Mouse (Mus musculus) cerebellum, adult 2 months (tissue): Measurements from ENCODE around the gene Prr12. TPM values are rescaled to one million over a fixed set of nuclear protein-coding genes. Genes with fewer than 3 reads are reported as not detected.

ENCODE experiments used
- DNase-seq, 2 experiments: peaks; one replicate each; pipeline ENCODE4 v3.0.0; 2021
- H3K27ac ChIP-seq: fragments of 200-500 bp; 2 replicates; pipeline ENCODE4 v1.5.1; 2012; ENCODE audit warnings: low read length, control low read depth, inconsistent platforms; ENCODE audit not compliant: insufficient read depth
- H3K27me3 ChIP-seq: fragments of 200-500 bp; 2 replicates; pipeline ENCODE4 v1.6.1; 2012; ENCODE audit warnings: inconsistent platforms, mild to moderate bottlenecking, low read length, moderate library complexity; ENCODE audit not compliant: control insufficient read depth, insufficient read depth
- H3K4me1 ChIP-seq: fragments of 200-500 bp; 2 replicates; pipeline ENCODE4 v1.6.1; 2011; ENCODE audit warnings: low read length; ENCODE audit not compliant: control insufficient read depth, insufficient read depth
- H3K4me3 ChIP-seq: fragments of 200-500 bp; replicated peaks from 2 replicates; pipeline ENCODE3; 2011; ENCODE audit warnings: mild to moderate bottlenecking, low read depth, low read length, control low read depth; ENCODE audit not compliant: insufficient read depth
- CTCF ChIP-seq: fragments of 200-500 bp; IDR thresholded peaks from 2 replicates; pipeline ENCODE4 v1.5.1; 2011; ENCODE audit warnings: low read depth, mild to moderate bottlenecking, control low read depth, low read length, moderate library complexity, borderline replicate concordance; ENCODE audit not compliant: insufficient read depth
- POLR2A ChIP-seq: fragments of 200-500 bp; IDR thresholded peaks from 2 replicates; pipeline ENCODE4 v1.6.1; 2011; ENCODE audit warnings: low read length, control low read depth, borderline replicate concordance; ENCODE audit not compliant: insufficient read depth
- WGBS: fragments of 180-500 bp; shearing (Covaris S2); methylation state at CpG from one replicate; pipeline ENCODE4 v1.1.7; 2018; 5-methylcytosine and 5-hydroxymethylcytosine counted together
- polyA plus RNA-seq: library from polyadenylated mRNA; depleted of rRNA; stranded (reverse); fragments of >200 nt; gene quantifications from 2 replicates; pipeline ENCODE4 v1.2.3, GENCODE M21; 2012

Prr12 gene
- polyA plus RNA-seq, 1 experiment: 23.3 TPM

DNA sequence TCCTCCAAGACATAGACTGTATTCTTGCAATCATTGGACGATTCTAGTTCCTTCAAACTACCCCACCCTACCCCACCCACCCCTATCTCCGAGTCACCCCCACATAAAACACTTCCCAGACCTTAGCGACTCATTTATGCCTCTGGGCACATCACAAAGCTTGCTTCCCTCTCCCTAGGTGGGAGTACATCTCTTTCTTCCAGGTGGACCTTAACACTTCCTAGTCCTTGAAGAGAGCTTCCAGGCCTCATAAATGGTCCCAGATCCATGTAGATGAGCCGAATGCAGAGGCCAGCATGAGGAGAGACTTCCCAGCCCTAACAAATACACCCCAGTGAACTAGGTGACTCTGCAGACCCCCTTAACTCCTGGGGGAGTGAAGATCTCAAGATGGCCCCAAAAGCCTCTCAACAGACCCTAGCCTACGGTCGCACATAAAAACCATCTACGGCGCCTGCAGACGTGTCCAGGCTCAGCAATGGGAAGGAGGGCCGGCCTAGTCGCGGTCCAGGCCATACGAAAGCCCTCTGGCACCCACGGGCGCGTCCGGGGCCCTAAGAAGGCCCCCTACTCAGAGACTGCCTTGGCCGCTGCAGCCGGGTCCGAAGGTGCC, 37.2 kb downstream of the Prr12 start:
- H3K4me1 ChIP-seq: peaks cover 7% of the 10 kb centered on the region; the same call in 1 of the 2 replicates
- no peaks in the 10 kb centered on the region for H3K27me3 ChIP-seq
- no peak for DNase-seq
- H3K4me3 ChIP-seq: peak overlapping the region; percentile 97
- TF ChIP-seq POLR2A (no peak), CTCF (no peak)
- peak overlapping the region; percentile 72; the same call in 1 of the 2 replicates for H3K27ac ChIP-seq
- WGBS: under 1% methylated on average over 20 of the region's 20 CpGs

DNA sequence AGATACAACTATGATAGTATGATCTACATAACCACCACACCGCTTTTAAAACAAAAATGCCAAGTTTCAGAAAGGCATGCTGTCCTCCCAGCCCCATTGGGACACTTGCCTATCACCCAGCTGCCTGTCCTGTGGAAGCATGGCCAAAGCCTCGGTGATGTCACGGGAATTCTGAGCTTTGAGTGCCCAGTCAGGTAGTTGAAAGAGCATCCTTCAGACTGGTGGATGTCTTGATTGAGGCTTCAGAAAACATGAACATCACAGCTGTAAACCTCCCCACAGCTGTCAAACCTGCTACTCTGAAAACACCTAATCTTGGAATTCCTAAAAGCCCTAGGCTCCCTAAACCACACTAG, 38.6 kb downstream of the Prr12 start:
- Histone ChIP-seq H3K4me3 (no peak overlapping the region), H3K4me1 (peaks cover 7% of the 10 kb centered on the region; the same call in 1 of the 2 replicates), H3K27ac (no peak overlapping the region), H3K27me3 (no peaks in the 10 kb centered on the region)
- 78% methylated on average over 3 of the region's 3 CpGs for WGBS
- DNase-seq: no peak
- TF ChIP-seq CTCF: no peak
- TF ChIP-seq POLR2A: no peak

- no peak overlapping the region for H3K27ac ChIP-seq
- peaks cover 7% of the 10 kb centered on the region; the same call in 1 of the 2 replicates for H3K4me1 ChIP-seq
- WGBS: 90% methylated on average over 16 of the region's 16 CpGs
- TF ChIP-seq POLR2A (no peak), CTCF (no peak)
- H3K4me3 ChIP-seq: no peak overlapping the region
- DNase-seq: no peak
- H3K27me3 ChIP-seq: no peaks in the 10 kb centered on the region
Measured at GRCm38 (mm10) chr7:45013366-45014095, 39.1 kb downstream of the Prr12 start.

DNA sequence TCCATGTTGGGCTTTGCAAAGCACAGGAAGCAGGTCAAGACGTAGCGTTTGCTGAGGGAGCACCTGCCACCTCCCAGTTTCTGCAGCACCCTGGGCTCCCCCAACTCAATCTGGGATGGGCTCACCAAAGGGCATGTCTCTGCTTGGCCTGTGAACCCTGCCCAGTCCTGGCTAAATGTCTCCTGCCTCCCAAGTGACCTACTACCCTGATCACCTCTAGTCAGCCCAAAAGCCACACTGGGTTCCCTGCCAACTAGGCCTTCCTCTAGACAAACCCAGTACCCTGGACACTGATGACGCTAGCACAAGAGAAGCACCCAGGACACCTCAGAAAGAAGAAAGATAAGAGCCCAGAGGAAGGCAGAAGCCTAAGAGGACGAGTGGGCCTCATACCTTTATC, 39.9 kb downstream of the Prr12 start:
- Histone ChIP-seq H3K4me1 (peaks cover 7% of the 10 kb centered on the region; the same call in 1 of the 2 replicates), H3K4me3 (no peak overlapping the region), H3K27ac (no peak overlapping the region), H3K27me3 (no peaks in the 10 kb centered on the region)
- no peak for DNase-seq
- WGBS: 78% methylated on average over 4 of the region's 4 CpGs
- TF ChIP-seq POLR2A (no peak), CTCF (no peak)

DNA sequence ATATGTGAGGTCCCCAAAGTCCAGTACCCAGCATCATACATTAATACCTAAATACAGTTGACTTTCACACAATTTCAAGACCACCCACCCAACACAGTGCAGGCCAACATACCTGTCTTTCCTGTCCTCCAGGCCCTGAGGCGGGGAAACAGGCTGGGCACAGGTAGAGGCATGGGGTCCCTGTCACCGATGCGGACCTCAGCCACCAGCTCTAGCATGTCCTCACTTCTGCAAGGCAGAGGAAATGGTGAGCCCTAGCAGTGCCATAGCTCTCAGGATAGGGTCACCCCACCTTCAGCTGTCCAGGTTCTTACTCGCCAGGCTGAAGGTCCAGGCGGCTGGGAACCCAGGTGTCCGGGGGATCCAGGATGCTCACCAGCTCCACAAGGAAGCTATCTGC, 40.7 kb downstream of the Prr12 start:
- WGBS: 94% methylated on average over 6 of the region's 6 CpGs
- no peak overlapping the region for H3K4me3 ChIP-seq
- no peaks in the 10 kb centered on the region for H3K27me3 ChIP-seq
- H3K27ac ChIP-seq: no peak overlapping the region
- peaks cover 7% of the 10 kb centered on the region; the same call in 1 of the 2 replicates for H3K4me1 ChIP-seq
- no peak for TF ChIP-seq POLR2A
- DNase-seq: no peak

DNA sequence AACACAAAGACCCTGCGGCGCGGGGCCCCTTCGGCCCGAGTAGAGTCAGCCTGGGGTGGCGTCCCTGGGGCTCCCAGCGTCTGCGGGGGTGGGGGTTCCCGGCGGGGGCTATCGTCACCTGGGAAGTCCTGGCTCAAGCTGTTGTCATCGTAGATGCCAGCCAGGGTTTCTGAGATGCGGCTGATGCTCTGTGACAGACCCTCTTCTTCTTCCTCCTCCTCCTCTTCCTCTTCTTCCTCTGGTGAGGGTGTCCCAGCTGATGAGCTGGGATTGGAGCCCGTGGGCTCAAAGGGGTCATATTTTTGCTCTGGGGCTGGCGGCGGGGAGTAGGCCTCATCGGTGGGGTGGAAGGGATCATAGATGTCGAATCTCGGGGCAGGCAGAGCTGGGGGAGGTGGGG, 44.3 kb downstream of the Prr12 start:
- TF ChIP-seq CTCF (no peak), POLR2A (no peak)
- no peak for DNase-seq
- 89% methylated on average over 19 of the region's 19 CpGs for WGBS
- Histone ChIP-seq H3K27ac (no peak overlapping the region), H3K4me1 (no peaks in the 10 kb centered on the region; the same call in 1 of the 2 replicates), H3K4me3 (no peak overlapping the region), H3K27me3 (no peaks in the 10 kb centered on the region)

DNA sequence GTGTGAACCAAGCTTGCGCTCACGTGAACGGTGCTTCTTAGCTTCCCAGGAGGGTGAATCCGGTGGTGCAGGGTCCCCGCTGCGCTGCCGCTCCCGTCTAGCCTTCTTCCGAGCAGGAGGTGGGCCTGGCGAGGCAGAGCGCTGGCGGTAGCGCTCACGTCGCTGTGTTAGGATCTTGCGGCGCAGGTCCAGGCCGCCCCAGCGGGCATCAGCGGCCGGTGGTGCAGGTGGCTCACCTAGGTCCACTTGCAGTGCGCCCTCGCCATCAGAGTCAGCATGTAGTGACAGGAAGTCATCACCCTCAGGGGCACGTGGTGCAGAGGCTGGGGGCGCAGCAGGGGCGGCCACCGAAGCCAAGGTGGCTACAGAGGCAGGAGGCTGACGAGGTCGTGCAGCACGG, 44.8 kb downstream of the Prr12 start:
- TF ChIP-seq CTCF: no peak
- TF ChIP-seq POLR2A: no peak
- WGBS: 94% methylated on average over 30 of the region's 30 CpGs

GRCm38 (mm10) chr7:45007141-45007540, 45.5 kb downstream of the Prr12 start:
- Histone ChIP-seq H3K27ac (no peak overlapping the region), H3K4me1 (peaks cover 5% of the 10 kb centered on the region), H3K27me3 (no peaks in the 10 kb centered on the region), H3K4me3 (no peak overlapping the region)
- DNase-seq: no peak
- TF ChIP-seq POLR2A (no peak), CTCF (no peak)
- 91% methylated on average over 29 of the region's 29 CpGs for WGBS

More for the DNA sequence above, 44.8 kb downstream of the Prr12 start:
- no peak overlapping the region for H3K27ac ChIP-seq
- no peaks in the 10 kb centered on the region; the same call in 1 of the 2 replicates for H3K4me1 ChIP-seq
- no peaks in the 10 kb centered on the region for H3K27me3 ChIP-seq
- DNase-seq: no peak
- no peak overlapping the region for H3K4me3 ChIP-seq
